Mouse (Mus musculus) macrophage (primary cell): ENCODE measurements around the gene Sf3b3. TPM values are rescaled to one million over a fixed set of nuclear protein-coding genes. Genes with fewer than 3 reads are reported as not detected.

ENCODE experiments used
- H3K27ac ChIP-seq: fragments of 350-480 bp; formaldehyde crosslinking; 2 replicates; pipeline ENCODE4 v1.9.0; 2021
- H3K36me3 ChIP-seq: fragments of 350-480 bp; formaldehyde crosslinking; 2 replicates; pipeline ENCODE4 v1.9.0; 2021; ENCODE audit errors: inconsistent target
- H3K4me3 ChIP-seq: fragments of 350-480 bp; formaldehyde crosslinking; 2 replicates; pipeline ENCODE4 v1.9.0; 2021; ENCODE audit errors: inconsistent target
- H3K79me2 ChIP-seq: fragments of 350-480 bp; formaldehyde crosslinking; 2 replicates; pipeline ENCODE4 v1.9.0; 2021; ENCODE audit errors: inconsistent target
- WGBS: methylation state at CpG from one replicate; pipeline ENCODE4 v1.1.7; 2026; ENCODE audit warnings: inconsistent platforms; ENCODE audit not compliant: missing documents; 5-methylcytosine and 5-hydroxymethylcytosine counted together
- polyA plus RNA-seq: library from polyadenylated mRNA; stranded (reverse); fragments of 250-400 nt; gene quantifications from 3 replicates; pipeline ENCODE4 v1.2.4, GENCODE M21; 2018; ENCODE audit warnings: inconsistent platforms
- total RNA-seq, 78 experiments: library from RNA; depleted of rRNA; stranded (reverse); fragments of 250-400 nt; gene quantifications; 1 replicate in 9 of 78; 2 replicates in 24 of 78; 3 replicates in 43 of 78; 4 replicates in 2 of 78; pipeline ENCODE4 v1.2.4; 2018; ENCODE audit warnings: inconsistent platforms in 56 of 78

Gene Sf3b3
- 100 to 1,000 TPM in 23 of 26 experiments, 10 to 100 TPM in 3; 73.2 to 229 (median 141) TPM for total RNA-seq (2018; cell fraction: chromatin; rRNA removed)
- total RNA-seq (2018; cell fraction: cytosol; rRNA removed), result 10 to 100 TPM; 25.3 to 50.4 (median 39.5) TPM
- 100 to 1,000 TPM in 7 of 26 experiments, 10 to 100 TPM in 19; 58.7 to 167 (median 87.9) TPM for total RNA-seq (2018; cell fraction: nucleus; rRNA removed)
- polyA plus RNA-seq, result 34.3 to 64.6 TPM (median 41.6 TPM) in 3 replicates

DNA sequence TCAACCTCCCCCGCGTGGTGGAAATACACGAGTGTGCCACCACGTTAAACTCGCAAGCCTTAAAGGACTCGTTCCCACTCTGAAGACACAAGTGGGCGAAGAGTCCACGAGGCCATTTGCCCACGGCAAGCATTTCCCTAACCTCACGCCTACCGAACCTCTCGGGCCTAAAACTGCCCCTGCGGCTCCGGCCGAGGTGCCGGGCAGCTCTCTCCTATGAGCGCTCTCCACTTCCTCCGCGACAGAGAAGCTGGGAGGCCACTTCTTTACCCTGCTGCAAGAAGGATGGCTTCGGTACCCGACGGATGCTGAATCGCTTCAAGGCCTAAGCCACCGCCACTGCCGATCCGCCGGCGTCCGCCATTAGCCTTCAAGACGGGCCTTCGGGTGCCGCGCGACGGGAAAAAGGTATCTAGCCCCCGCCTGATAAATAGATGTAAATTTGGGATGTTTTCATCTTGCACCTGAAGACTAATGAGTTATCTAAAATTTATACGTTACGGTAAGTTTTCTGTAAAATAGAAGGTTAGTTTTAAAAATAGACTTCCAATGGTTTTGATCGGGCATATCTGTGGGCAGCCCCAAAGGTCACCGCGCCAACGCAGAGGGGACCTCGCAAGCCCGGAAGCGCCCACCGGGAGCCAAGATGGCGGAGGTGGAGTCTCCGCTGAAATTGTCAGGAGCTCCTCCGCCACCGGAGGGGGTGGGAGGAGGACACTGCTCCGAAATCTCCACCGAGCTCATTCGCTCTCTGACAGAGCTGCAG is at the start of gene Sf3b3, which contains the start of gene Cog4:
TSS of gene Sf3b3 (minus strand) at position 383 of the 766 bp plus-strand sequence.
TSS of gene Cog4 (plus strand) at position 196 of the 766 bp plus-strand sequence.
- Histone ChIP-seq H3K36me3 (peaks cover 52% of the 10 kb centered on the region), H3K27ac (peak within 1 kb of the TSS; percentile 84), H3K79me2 (peaks cover 80% of the 10 kb centered on the region), H3K4me3 (peak within 1 kb of the TSS; percentile 100)
- WGBS, result 1% methylated on average over 53 of the region's 53 CpGs

DNA sequence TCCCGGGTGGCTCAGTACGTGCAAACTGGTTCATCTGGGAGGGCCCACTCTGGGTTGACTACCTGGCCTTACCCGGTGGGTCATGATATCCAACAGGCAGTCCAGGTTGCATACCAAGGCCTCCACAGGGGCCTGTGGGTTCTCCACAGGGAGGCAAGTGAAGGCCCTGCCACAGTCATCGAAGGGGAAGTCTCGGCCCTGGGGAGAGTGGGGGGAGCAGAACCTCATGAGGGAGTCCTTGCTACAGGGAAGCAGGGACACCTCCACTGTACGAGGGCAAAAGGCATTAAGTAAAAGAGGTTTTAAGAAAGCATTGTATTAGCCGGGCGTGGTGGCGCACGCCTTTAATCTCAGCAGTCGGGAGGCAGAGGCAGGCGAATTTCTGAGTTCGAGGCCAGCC is 49.2 kb upstream of the Sf3b3 start:
- Histone ChIP-seq H3K4me3 (no peak overlapping the region), H3K79me2 (no peaks in the 10 kb centered on the region), H3K27ac (no peak overlapping the region), H3K36me3 (peaks cover 6% of the 10 kb centered on the region; the same call in 1 of the 2 replicates)
- 96% methylated on average over 12 of the region's 13 CpGs for WGBS

DNA sequence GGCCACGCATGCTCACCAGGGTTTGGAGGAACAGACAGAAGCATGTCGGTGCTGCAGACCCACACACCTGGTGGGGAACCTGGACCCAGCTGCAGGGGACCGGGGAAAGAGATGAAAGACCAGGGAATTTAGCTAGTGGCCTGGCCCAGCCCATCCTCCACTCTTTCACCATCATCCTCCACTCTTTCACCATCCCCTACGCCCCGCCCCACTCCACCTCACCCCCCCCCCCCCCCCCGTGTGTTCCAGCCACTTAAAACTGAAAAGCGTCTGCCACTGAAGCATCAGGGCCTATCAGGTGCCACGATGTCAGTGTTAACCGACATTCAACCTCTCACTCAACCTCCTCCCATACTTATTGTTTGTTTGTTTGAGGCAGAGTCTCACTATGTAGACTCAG is 48.7 kb upstream of the Sf3b3 start:
- Histone ChIP-seq H3K79me2 (no peaks in the 10 kb centered on the region), H3K36me3 (peaks cover 6% of the 10 kb centered on the region; the same call in 1 of the 2 replicates), H3K4me3 (no peak overlapping the region), H3K27ac (no peak overlapping the region)
- WGBS, result 90% methylated on average over 4 of the region's 9 CpGs

DNA sequence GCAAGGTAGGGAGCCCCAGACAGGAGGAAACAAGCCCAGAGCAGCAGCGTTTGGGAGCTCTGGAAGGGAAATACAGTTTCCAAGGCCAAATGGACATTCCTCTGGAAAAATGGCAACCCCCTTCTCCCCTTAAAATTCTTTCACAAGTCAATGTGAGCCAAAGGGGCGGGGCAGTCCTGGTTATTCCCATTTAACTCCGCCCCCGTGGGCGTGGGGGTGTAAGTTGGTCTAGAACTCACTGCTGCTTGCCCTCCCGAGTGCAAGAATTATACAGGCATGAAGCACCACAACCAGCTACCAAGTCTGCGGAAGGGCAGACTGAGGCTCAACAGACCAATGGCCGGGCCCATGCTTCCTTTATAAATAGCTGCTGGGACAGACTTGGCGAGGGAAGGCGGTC is 48.3 kb upstream of the Sf3b3 start:
- Histone ChIP-seq H3K36me3 (peaks cover 7% of the 10 kb centered on the region; the same call in 1 of the 2 replicates), H3K27ac (no peak overlapping the region), H3K79me2 (no peaks in the 10 kb centered on the region), H3K4me3 (no peak overlapping the region)
- 91% methylated on average over 10 of the region's 10 CpGs for WGBS

DNA sequence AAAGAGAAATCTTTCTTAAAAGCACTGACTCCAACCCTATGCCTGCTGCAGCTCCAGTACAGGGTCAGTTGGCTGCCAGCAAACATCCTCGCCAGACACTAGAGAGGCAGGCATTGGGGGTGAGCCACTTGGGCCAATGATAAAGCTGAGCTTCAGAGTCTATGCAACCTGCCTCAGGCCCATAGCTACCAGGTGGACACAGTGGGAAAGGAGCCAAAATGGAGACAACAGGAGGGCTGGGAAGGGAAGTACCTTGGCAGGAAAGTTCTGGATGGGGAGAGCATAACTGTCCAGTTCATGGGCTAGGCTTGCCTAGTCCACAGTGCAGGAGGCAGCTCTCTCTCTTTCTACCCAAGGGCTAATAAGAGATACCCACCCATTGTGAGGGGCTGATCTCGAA is 46.3 kb upstream of the Sf3b3 start:
- 94% methylated on average over 2 of the region's 2 CpGs for WGBS
- Histone ChIP-seq H3K79me2 (no peaks in the 10 kb centered on the region), H3K36me3 (0 out of 2 replicates have a peak, but pooled peaks cover 8% of the 10 kb centered on the region), H3K4me3 (no peak overlapping the region), H3K27ac (no peak overlapping the region)

DNA sequence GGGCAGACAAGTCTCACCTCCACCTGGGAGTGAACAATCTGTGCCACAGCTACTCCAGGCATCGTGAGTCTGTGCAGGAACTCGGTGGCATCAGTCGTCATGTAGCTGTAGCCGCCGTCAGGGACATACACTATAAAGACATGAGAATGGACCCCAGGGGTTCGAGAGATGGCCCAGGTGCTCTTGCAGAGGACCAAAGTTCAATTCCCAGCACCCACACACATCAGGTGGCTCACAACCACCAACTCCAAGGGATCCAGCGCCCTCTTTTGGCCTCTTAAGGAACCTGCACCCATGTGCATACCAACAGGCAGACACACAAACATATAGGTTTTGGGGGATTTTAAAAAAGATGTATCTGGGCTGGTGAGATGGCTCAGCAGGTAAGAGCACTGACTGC is 45.5 kb upstream of the Sf3b3 start:
- WGBS, result 92% methylated on average over 6 of the region's 7 CpGs
- 0 out of 2 replicates have a peak, but pooled peaks cover 8% of the 10 kb centered on the region for H3K36me3 ChIP-seq

DNA sequence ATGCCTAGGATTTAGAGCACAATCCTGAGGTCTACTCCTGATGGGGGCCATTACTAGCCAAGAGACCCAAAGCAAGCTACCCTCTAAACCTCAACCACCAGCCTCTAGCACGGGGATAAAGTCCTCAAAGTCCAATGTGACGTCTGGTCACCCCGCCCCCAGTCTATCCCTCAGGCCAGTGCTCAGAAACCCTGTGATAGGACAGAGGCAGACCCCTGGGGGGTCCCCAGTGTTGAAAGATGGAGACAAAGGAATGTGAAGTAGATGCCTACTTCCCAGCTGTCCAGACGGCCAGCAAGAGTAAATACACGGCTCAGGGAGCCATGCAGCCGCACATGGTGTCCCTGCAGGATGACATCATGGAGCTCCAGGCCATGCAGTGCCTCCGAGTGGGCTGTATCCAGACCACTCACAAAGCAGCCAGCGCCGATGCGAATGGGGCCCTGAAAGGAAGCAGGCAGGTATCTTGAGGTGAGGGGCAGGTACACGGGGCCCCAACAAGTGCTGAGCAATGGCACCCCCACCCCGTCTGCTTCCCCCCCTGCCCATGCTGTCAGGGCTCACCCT is 43.4 kb upstream of the Sf3b3 start:
- H3K79me2 ChIP-seq, result no peaks in the 10 kb centered on the region
- H3K36me3 ChIP-seq, result 0 out of 2 replicates have a peak, but pooled peaks cover 8% of the 10 kb centered on the region
- no peak overlapping the region for H3K27ac ChIP-seq
- no peak overlapping the region for H3K4me3 ChIP-seq
- 92% methylated on average over 12 of the region's 12 CpGs for WGBS

More for the DNA sequence above, 45.5 kb upstream of the Sf3b3 start:
- no peak overlapping the region for H3K27ac ChIP-seq
- no peaks in the 10 kb centered on the region for H3K79me2 ChIP-seq
- H3K4me3 ChIP-seq, result no peak overlapping the region

DNA sequence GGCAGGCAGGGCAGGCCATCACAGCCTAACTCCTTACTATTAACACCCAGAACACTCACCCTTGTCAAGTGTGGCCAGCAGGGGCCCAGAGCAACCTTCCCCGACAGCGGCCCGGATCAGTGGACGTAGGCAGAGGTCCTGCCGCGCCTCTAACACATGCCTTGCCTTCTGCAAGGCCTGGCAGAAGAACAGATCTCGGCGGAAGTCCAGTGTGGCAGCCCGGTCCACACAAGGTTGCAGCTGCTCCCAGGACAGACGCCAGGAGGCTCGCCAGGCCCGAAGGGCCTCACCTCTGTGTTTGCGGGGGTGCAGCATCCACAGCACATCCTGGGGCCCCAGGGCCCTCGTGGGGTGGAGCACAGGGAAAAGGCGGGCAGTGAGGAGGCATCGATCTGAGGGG is 42.3 kb upstream of the Sf3b3 start:
- Histone ChIP-seq H3K27ac (no peak overlapping the region), H3K4me3 (no peak overlapping the region), H3K79me2 (no peaks in the 10 kb centered on the region), H3K36me3 (peaks cover 10% of the 10 kb centered on the region; the same call in 1 of the 2 replicates)
- WGBS, result 93% methylated on average over 12 of the region's 16 CpGs

DNA sequence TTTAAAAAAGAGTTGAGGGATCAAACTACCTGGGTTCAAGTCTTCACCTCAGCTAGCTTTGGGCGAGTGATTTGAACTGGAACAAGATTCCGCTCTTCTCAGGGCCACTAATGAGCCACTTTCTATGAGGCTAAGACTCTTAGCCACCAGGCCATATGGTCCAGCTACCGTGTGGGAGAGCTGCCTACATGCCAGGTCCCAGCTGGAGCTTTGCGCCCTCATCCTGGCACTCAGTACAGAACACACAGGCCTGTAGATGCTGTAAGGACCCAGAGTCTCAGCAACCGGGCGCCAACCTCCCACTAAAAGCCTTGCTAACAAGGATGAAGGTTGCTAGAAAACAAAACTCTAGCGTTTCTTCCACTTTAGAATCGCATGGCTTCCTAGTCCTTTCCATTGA is 41.9 kb upstream of the Sf3b3 start:
- Histone ChIP-seq H3K27ac (no peak overlapping the region), H3K4me3 (no peak overlapping the region), H3K79me2 (no peaks in the 10 kb centered on the region), H3K36me3 (peaks cover 14% of the 10 kb centered on the region; the same call in 1 of the 2 replicates)
- WGBS, result 97% methylated on average over 8 of the region's 8 CpGs

DNA sequence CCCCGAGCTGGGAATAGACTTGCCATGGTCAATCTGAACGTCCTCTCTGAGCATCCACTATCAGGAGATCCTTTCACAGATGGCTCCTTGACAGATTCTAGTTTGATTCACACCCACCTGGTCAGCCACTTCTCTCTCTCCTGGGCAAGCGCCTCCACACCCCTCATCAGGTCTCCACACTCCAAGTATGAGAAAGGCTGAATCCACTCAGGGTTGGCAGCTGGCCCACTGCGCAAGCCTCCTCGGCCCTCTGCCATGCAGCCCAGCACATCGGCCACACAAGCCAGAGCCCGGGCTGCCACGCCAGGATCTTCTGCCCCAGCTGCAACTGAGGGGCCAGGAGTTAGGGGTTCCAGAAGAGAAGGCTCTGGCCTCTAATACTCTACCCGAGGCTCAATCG is 41.0 kb upstream of the Sf3b3 start:
- no peak overlapping the region for H3K4me3 ChIP-seq
- peaks cover 23% of the 10 kb centered on the region; the same call in 1 of the 2 replicates for H3K36me3 ChIP-seq
- no peak overlapping the region for H3K27ac ChIP-seq
- whole genome bisulfite sequencing, result 97% methylated on average over 10 of the region's 10 CpGs
- H3K79me2 ChIP-seq, result no peaks in the 10 kb centered on the region

DNA sequence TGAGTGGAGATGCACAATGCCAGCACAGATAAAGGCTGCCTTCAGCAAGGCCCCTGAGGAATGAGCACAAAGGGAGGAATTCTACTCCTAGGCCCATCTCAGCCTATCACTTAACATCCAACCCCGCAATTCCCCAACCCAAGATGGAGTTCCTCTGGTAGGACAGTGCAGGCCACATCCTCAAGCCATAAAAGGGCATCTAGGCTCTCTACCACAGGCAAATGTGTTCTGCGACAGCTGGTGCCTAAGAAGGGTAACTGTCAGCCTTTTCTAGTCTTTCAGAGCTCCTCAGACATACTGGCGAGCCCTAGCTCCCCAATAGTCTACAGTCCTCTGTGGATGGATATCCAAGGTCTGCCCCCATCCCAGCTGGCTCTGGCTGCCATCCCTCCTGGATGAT is 40.0 kb upstream of the Sf3b3 start:
- Histone ChIP-seq H3K27ac (no peak overlapping the region), H3K79me2 (no peaks in the 10 kb centered on the region), H3K36me3 (peaks cover 32% of the 10 kb centered on the region), H3K4me3 (no peak overlapping the region)
- WGBS, result 91% methylated on average over 3 of the region's 3 CpGs

DNA sequence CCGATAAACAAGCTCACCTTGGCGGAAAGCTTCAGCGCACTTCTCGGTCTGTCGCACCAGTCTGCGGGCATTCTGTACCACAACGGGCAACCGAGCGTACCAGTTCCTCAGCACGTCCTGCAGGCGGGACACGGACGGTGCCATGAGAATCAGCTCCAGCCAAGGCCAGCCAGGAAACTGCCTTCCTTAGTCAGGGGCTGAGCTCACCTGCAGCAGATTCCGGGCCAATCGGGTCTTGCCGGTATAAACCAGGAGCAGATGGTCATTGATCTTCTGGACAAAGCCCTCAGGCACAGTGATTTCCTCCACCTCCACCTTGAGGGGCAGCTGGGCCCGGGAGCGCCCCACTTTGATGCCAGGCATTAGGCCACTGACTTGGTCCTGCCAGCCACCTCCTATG is 37.2 kb upstream of the Sf3b3 start:
- H3K27ac ChIP-seq, result no peak overlapping the region
- no peak overlapping the region for H3K4me3 ChIP-seq
- H3K36me3 ChIP-seq, result peaks cover 51% of the 10 kb centered on the region
- WGBS, result 93% methylated on average over 13 of the region's 18 CpGs
- H3K79me2 ChIP-seq, result no peaks in the 10 kb centered on the region

DNA sequence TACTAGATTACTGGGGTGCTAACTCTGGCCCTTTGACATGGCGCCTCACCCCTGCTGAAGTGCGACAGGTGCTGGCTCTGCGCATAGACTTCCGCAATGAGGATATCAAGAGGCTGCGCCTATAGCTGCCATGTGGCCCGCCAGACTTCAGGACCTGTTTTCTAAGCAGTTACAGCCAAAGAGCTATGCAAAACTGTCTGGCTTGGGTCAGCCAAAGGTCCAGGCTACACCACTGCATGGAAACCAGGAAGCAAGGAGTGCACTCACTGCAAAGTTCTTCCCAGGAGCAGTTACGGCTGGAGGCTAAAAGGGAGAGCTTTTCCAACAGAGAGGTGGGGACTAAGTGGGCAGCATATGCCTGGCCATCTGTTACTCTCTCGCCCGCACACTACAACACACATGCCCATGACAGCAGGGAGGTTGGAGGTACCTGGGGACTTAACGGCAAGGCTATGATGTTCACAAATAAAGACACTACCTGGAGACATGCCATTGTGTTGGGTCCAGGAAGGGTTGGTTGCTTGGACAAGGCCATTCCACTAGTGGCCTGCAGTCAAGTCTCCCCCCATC is 35.2 kb upstream of the Sf3b3 start:
- Histone ChIP-seq H3K79me2 (no peaks in the 10 kb centered on the region), H3K27ac (no peak overlapping the region), H3K36me3 (peaks cover 70% of the 10 kb centered on the region), H3K4me3 (no peak overlapping the region)
- WGBS, result 96% methylated on average over 10 of the region's 10 CpGs

DNA sequence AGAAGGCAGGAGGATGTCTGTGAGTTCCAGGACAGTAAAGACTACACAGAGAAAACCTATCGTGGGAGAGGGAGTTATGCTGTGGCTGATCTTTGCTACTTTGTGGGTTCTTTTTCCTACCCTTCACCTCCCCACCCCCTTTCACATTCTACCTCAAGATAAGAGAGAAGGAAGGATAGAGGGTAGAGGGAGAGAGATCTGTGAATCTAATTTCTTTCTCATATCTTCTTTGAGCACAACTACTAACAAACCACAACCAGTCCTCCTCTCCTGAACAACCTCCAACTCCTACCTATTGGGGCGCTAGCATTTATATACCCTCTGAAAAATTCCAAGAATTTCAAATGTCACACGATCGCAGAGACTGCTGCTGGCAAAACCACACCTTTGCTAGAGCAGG is 31.3 kb upstream of the Sf3b3 start:
- no peaks in the 10 kb centered on the region for H3K79me2 ChIP-seq
- H3K36me3 ChIP-seq, result peaks cover 95% of the 10 kb centered on the region
- WGBS, result 92% methylated on average over 4 of the region's 4 CpGs
- H3K4me3 ChIP-seq, result no peak overlapping the region
- H3K27ac ChIP-seq, result no peak overlapping the region
